Mouse (Mus musculus) liver, embryonic 13.5 days (tissue): ENCODE data around the gene Pitpnc1. TPM values are rescaled to one million over a fixed set of nuclear protein-coding genes. Genes with fewer than 3 reads are reported as not detected.

Experiments
- ATAC-seq: fragments of 200-750 bp; cut with Nextera tagmentation; 2 replicates; pipeline ENCODE4 v1.8.0; 2017; ENCODE audit warnings: low read depth, mild to moderate bottlenecking, moderate number of reproducible peaks, moderate library complexity
- DNase-seq: peaks from one replicate; pipeline ENCODE4 v3.0.0; 2022
- H3K27ac ChIP-seq: fragments of 300-500 bp; sonication (generic); 2 replicates; pipeline ENCODE4 v1.5.1; 2015; ENCODE audit warnings: moderate library complexity, mild to moderate bottlenecking, inconsistent platforms
- H3K27me3 ChIP-seq: fragments of 300-500 bp; sonication (generic); 2 replicates; pipeline ENCODE4 v1.6.1; 2015; ENCODE audit warnings: mild to moderate bottlenecking, inconsistent platforms
- H3K36me3 ChIP-seq: fragments of 300-500 bp; sonication (generic); 2 replicates; pipeline ENCODE4 v1.6.1; 2015; ENCODE audit warnings: mild to moderate bottlenecking, inconsistent platforms
- H3K4me1 ChIP-seq: fragments of 300-500 bp; sonication (generic); replicated peaks from 2 replicates; pipeline ENCODE4 v1.6.1; 2015; ENCODE audit warnings: inconsistent platforms
- H3K4me2 ChIP-seq: fragments of 300-500 bp; sonication (generic); 2 replicates; pipeline ENCODE4 v1.6.1; 2015; ENCODE audit warnings: inconsistent platforms, mild to moderate bottlenecking, moderate library complexity
- H3K4me3 ChIP-seq: fragments of 300-500 bp; sonication (generic); replicated peaks from 2 replicates; pipeline ENCODE4 v1.5.1; 2015; ENCODE audit warnings: mild to moderate bottlenecking, inconsistent platforms
- H3K9ac ChIP-seq: fragments of 300-500 bp; sonication (generic); 2 replicates; pipeline ENCODE4 v1.6.1; 2015; ENCODE audit warnings: mild to moderate bottlenecking, inconsistent platforms
- H3K9me3 ChIP-seq: fragments of 300-500 bp; sonication (generic); replicated peaks from 2 replicates; pipeline ENCODE4 v1.6.1; 2016; ENCODE audit warnings: inconsistent platforms
- WGBS: fragments of 180-500 bp; shearing (Covaris S2); methylation state at CpG from one replicate; pipeline ENCODE4 v1.1.7; 2015; ENCODE audit not compliant: insufficient replicate concordance; 5-methylcytosine and 5-hydroxymethylcytosine counted together
- polyA plus RNA-seq: library from polyadenylated mRNA; unstranded; fragments of >200 nt; fragmentation: Nextera tagmentation; extraction: Ambion mirVana; gene quantifications from 2 replicates; pipeline ENCODE4 v1.2.1, GENCODE M21; 2015

Pitpnc1 gene
- polyA plus RNA-seq, 1 experiment from 2014 or later, result 7.4 TPM

DNA sequence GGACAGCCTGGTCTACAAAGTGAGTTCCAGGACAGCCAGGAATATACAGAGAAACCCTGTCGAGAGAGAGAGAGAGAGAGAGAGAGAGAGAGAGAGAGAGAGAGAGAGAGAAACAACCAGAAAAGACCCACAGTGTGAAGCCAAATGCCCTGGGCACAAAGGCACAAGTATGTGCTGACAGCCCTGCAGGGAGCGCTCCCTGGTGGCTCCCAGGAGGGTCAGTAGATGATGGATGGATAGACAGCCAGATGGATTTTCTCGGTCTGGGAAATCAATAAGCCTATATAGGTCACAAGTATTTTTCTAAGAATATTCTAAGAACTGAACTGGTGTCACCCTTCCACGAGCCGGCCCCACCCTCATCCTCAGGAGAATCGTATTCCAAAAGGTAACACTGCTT is 86.5 kb downstream of the Pitpnc1 start:
- DNase-seq (no peak), ATAC-seq (no peak)
- Histone ChIP-seq H3K9me3 (no peaks in the 10 kb centered on the region), H3K4me3 (no peak overlapping the region), H3K4me2 (no peak overlapping the region), H3K36me3 (0 out of 2 replicates have a peak, but pooled peaks cover 3% of the 10 kb centered on the region), H3K9ac (no peak overlapping the region), H3K4me1 (peaks cover 7% of the 10 kb centered on the region; the same call in 1 of the 2 replicates), H3K27me3 (no peaks in the 10 kb centered on the region), H3K27ac (no peak overlapping the region)
- WGBS, result 77% methylated on average over 6 of the region's 6 CpGs

DNA sequence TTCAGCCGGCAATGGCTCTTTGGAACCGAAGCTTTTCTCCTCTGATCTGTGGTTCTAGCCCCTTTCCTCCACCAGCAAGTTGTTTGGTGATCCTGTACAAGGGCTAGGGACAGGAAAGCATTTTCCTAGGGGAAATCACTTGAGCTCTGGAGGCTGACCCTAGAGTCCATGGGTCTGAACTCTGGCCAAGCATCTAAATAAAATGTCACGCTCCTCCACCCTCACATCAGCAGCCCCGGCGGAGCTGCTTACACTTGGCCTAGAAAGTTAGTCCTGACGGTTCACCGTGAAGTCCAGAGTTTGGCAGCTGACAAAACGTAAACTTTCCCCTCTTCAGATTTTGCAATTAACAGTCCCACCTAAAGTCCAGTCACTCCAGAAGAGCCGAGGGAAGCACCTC is 90.5 kb downstream of the Pitpnc1 start:
- H3K36me3 ChIP-seq, result 0 out of 2 replicates have a peak, but pooled peaks cover 3% of the 10 kb centered on the region
- no peak for ATAC-seq
- 76% methylated on average over 9 of the region's 9 CpGs for WGBS
- H3K4me2 ChIP-seq, result no peak overlapping the region
- no peak overlapping the region for H3K4me3 ChIP-seq
- peaks cover 22% of the 10 kb centered on the region for H3K4me1 ChIP-seq
- H3K9me3 ChIP-seq, result no peaks in the 10 kb centered on the region
- no peaks in the 10 kb centered on the region for H3K27me3 ChIP-seq
- H3K9ac ChIP-seq, result no peak overlapping the region
- H3K27ac ChIP-seq, result no peak overlapping the region
- no peak for DNase-seq

DNA sequence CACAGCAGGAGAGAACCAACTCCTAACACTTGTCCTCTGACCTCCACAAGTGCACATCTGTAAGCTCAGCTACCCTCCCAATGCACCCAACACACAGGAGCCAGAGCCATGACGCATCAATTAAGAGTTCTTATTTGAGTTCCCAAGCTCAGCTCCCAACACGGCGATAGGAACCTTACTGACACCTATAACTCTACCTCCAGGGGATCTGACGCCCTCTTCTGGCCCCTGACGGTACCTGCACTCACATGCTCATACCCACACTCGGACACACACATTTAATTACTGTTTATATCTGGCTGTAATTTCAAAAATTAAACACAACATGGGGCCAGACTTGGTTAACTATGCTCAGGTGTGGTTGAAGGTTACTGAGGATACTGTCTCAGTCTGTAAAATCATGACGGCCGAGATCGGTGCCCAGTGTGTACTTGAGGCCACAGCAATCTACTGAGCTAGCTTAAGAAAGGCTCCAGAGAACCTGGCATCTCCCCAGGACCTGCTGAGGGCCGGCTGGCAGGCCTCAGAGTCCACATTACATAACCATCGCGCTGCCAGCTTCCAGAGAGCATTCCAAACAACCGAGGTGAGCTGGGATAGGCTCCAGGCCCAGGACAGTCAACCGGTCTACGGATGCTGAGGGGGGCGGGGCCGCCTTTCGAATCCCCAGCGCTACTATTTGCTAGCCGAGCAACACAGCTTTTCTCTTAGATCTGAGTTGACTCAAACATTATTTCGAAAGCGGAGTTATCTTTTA is 91.2 kb downstream of the Pitpnc1 start:
- no peak overlapping the region for H3K9ac ChIP-seq
- H3K4me1 ChIP-seq, result peaks cover 22% of the 10 kb centered on the region
- H3K4me2 ChIP-seq, result no peak overlapping the region
- no peaks in the 10 kb centered on the region for H3K27me3 ChIP-seq
- no peak for DNase-seq
- 81% methylated on average over 22 of the region's 22 CpGs for WGBS
- no peak overlapping the region for H3K4me3 ChIP-seq
- H3K9me3 ChIP-seq, result no peaks in the 10 kb centered on the region
- H3K36me3 ChIP-seq, result 0 out of 2 replicates have a peak, but pooled peaks cover 3% of the 10 kb centered on the region
- ATAC-seq, result peak; percentile 41
- H3K27ac ChIP-seq, result 0 out of 2 replicates have a peak overlapping the region, but pooled peaks have one; percentile 39

DNA sequence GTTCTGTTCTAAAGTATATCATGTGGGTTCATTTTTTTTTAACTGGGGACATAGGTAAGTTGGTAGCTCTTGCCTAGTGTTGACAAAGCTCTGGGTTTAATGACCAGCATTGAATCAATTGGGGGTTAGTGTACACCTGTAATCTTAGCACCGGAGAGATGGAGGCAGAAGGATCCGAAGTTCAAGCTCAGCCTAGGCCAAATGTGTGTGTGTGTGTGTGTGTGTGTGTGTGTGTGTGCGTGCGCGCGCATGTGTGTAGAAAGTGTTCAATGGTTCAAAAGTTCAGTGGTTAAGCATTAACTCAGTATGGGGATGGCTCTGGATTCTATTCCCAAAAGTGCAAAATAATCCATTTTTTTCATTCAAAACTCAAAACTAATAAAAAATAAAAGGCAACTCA is 93.2 kb downstream of the Pitpnc1 start:
- ATAC-seq, result no peak
- H3K4me2 ChIP-seq, result no peak overlapping the region
- no peaks in the 10 kb centered on the region for H3K9me3 ChIP-seq
- peaks cover 29% of the 10 kb centered on the region for H3K4me1 ChIP-seq
- no peak overlapping the region for H3K9ac ChIP-seq
- no peak overlapping the region for H3K27ac ChIP-seq
- no peaks in the 10 kb centered on the region for H3K27me3 ChIP-seq
- 0 out of 2 replicates have a peak, but pooled peaks cover 3% of the 10 kb centered on the region for H3K36me3 ChIP-seq
- DNase-seq, result no peak
- WGBS, result 90% methylated on average over 6 of the region's 6 CpGs
- no peak overlapping the region for H3K4me3 ChIP-seq

DNA sequence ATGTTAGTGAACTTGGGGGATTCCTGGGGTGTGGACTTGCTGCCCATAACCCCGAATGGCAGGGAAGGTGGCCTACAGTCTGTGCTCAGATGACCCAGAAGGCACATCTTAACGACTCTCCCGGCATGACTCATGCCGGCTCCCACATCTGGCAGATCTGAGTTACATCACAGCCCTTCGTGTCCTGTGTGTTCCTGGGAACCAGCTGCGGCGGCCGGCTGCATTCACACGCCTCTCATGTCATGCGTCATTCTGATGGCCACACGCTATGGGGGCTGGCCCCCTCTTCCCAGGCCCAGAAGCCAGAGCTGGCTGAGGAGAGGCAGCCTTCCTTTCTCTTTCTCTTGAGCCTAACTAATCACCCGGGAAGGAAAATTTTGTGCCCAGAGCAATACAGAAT is 94.2 kb downstream of the Pitpnc1 start:
- H3K4me3 ChIP-seq, result no peak overlapping the region
- H3K27ac ChIP-seq, result no peak overlapping the region
- no peaks in the 10 kb centered on the region for H3K27me3 ChIP-seq
- ATAC-seq (no peak), DNase-seq (no peak)
- H3K4me2 ChIP-seq, result no peak overlapping the region
- 0 out of 2 replicates have a peak, but pooled peaks cover 3% of the 10 kb centered on the region for H3K36me3 ChIP-seq
- H3K9me3 ChIP-seq, result no peaks in the 10 kb centered on the region
- H3K4me1 ChIP-seq, result peaks cover 40% of the 10 kb centered on the region
- H3K9ac ChIP-seq, result 0 out of 2 replicates have a peak overlapping the region, but pooled peaks have one; percentile 24
- WGBS, result 75% methylated on average over 12 of the region's 12 CpGs

DNA sequence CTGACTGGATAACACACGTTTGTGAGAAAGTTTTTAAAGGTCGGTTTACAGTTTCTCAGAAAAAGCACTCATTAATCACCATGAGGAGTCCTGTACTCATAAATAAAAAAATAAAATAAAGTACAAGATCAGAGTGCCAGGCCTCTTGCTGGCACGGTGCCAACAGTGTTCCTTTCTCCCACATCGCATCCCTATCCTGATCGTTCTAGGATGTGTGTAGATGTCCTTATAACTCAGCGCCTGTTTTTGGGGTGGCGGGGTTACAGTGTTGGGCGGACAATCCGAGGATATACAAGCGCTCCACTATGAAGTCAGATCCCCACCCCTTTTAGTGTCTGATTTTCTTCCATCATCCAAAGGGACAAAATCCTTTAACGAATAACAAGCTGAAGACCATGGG is 94.7 kb downstream of the Pitpnc1 start:
- peaks cover 44% of the 10 kb centered on the region for H3K4me1 ChIP-seq
- no peaks in the 10 kb centered on the region for H3K9me3 ChIP-seq
- H3K9ac ChIP-seq, result no peak overlapping the region
- no peak overlapping the region for H3K4me3 ChIP-seq
- DNase-seq (no peak), ATAC-seq (no peak)
- WGBS, result 83% methylated on average over 11 of the region's 11 CpGs
- 0 out of 2 replicates have a peak, but pooled peaks cover 3% of the 10 kb centered on the region for H3K36me3 ChIP-seq
- H3K4me2 ChIP-seq, result no peak overlapping the region
- no peak overlapping the region for H3K27ac ChIP-seq
- no peaks in the 10 kb centered on the region for H3K27me3 ChIP-seq

DNA sequence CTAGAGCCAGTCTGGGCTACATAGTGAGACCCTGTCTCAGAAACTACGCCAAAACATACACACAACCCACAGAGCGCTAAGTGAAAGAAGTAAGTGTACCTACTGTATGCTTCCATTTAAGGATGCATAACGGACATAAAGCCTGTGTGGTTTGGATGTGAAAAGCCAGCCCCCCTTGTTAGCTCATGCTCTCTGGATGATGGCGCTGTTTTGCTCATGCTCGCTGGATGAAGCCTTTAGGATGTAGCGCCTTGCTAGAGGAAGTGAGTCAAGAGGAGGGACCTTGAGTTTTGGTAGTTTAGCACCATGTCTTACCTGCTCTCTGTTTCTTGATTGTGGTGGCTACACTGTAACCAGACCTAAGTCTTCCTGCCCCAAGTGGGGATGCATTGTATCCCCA is 96.9 kb downstream of the Pitpnc1 start:
- 89% methylated on average over 6 of the region's 6 CpGs for WGBS

DNA sequence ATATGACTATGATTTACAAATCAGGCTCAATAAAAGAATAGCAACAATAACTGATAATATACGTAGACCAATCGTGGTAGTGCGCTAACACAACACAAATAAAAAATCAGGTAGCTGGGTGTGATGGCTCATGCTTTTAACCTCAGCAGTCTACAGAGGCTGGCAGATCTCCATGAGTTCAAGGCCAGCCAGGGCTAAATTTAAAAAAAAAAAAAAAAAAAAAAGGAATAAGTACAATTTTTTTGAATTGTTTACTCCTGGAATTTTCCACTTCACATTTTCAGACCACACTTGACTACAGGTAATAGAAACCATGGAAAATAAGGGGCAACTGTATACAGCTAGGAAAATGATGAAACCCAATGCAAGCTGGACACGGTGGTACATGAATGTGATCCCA is 97.3 kb downstream of the Pitpnc1 start:
- H3K27ac ChIP-seq, result no peak overlapping the region
- peaks cover 37% of the 10 kb centered on the region for H3K4me1 ChIP-seq
- 94% methylated on average over 4 of the region's 4 CpGs for WGBS
- no peak for ATAC-seq
- DNase-seq, result no peak
- no peaks in the 10 kb centered on the region for H3K27me3 ChIP-seq
- H3K9me3 ChIP-seq, result no peaks in the 10 kb centered on the region
- no peak overlapping the region for H3K9ac ChIP-seq
- no peak overlapping the region for H3K4me2 ChIP-seq
- no peak overlapping the region for H3K4me3 ChIP-seq
- no peaks in the 10 kb centered on the region for H3K36me3 ChIP-seq

More for the DNA sequence above, 96.9 kb downstream of the Pitpnc1 start:
- Histone ChIP-seq H3K27me3 (no peaks in the 10 kb centered on the region), H3K36me3 (no peaks in the 10 kb centered on the region), H3K27ac (no peak overlapping the region), H3K4me2 (no peak overlapping the region), H3K4me3 (no peak overlapping the region), H3K9ac (no peak overlapping the region), H3K9me3 (no peaks in the 10 kb centered on the region), H3K4me1 (peaks cover 39% of the 10 kb centered on the region)
- DNase-seq (no peak), ATAC-seq (no peak)

DNA sequence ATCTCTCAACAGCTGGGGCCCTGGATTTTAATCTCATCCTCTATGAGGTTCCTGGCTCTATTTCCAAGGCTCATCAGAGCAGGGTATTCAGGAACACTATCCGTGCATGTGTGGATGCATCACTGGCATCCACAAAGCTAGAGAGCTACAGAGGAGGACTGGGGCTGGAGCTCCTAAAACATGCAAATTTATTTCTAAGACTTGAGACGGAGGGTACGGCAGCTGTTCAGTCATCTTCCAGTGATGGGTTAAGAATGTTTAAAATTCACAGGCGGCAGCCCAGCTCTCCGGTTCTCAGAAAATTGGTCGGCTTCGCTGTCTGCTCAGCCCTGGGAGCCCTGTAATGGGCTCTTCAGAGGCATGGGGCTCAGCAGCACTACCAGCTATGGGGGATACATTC is 97.8 kb downstream of the Pitpnc1 start:
- Histone ChIP-seq H3K4me2 (no peak overlapping the region), H3K4me1 (peaks cover 34% of the 10 kb centered on the region), H3K9ac (no peak overlapping the region), H3K36me3 (no peaks in the 10 kb centered on the region), H3K27ac (no peak overlapping the region), H3K4me3 (no peak overlapping the region), H3K9me3 (no peaks in the 10 kb centered on the region), H3K27me3 (no peaks in the 10 kb centered on the region)
- whole genome bisulfite sequencing, result 85% methylated on average over 7 of the region's 7 CpGs
- DNase-seq, result no peak
- no peak for ATAC-seq

DNA sequence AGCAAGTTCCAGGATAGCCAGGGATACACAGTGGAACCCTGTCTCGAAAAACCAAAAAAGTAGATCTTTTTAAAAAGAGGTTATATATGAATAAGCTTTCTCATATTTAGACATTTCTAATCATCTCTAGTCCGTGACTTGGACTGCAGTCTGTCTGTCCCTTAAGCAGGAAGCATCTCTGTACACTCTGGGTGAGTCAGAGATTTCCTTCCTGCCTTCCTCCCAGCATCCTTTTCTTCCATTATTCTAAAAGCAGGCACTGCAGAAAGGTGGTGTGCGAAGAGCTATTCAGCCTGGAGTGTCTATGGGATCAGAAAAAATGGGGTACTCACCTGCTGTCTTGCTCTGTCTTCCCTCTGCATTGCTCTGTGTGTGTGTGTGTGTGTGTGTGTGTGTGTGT is 100.0 kb downstream of the Pitpnc1 start:
- Histone ChIP-seq H3K4me3 (no peak overlapping the region), H3K4me2 (no peak overlapping the region), H3K4me1 (peaks cover 27% of the 10 kb centered on the region), H3K27ac (no peak overlapping the region), H3K36me3 (no peaks in the 10 kb centered on the region), H3K9ac (no peak overlapping the region), H3K9me3 (no peaks in the 10 kb centered on the region), H3K27me3 (no peaks in the 10 kb centered on the region)
- 73% methylated on average over 3 of the region's 3 CpGs for WGBS
- no peak for DNase-seq
- ATAC-seq, result no peak

DNA sequence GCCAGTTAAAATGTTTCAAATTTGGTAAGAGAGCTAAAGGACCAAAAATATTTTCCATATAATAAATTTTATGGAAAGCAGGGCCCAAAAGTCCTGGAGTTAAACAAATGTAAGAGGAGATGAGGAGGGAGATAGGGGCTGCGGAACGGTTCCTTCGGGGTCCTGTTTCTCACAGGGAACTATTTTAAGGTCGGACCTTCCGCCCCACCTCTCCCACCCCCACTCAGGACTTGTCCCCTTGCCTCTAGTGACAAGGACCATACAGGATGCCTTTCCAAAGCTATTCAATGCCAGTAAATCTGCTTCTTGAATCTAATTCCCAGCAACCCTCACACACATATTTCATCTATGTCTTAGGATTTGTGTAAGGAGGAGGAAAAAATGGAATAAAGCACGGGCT is 100.8 kb downstream of the Pitpnc1 start:
- no peak overlapping the region for H3K27ac ChIP-seq
- ATAC-seq (no peak), DNase-seq (no peak)
- no peak overlapping the region for H3K9ac ChIP-seq
- no peaks in the 10 kb centered on the region for H3K9me3 ChIP-seq
- H3K4me1 ChIP-seq, result peaks cover 27% of the 10 kb centered on the region
- H3K36me3 ChIP-seq, result no peaks in the 10 kb centered on the region
- 84% methylated on average over 6 of the region's 6 CpGs for WGBS
- H3K4me2 ChIP-seq, result no peak overlapping the region
- no peaks in the 10 kb centered on the region for H3K27me3 ChIP-seq
- no peak overlapping the region for H3K4me3 ChIP-seq
